Mouse (Mus musculus) right cerebral cortex, postnatal 4 days (tissue): ENCODE data around the gene Lyzl6.
A peak's percentile ranks its signal among the peaks of the same experiment; 100 is the strongest.

ENCODE experiments used
- DNase-seq: peaks from one replicate; pipeline ENCODE4 v3.0.0-alpha.2; 2022

The Lyzl6 gene

GRCm38 (mm10) chr11:103638790-103639189 is at the start of gene Lyzl6:
Gene Lyzl6, minus strand, starts transcription at chr11:103638890.
- DNase-seq: no peak

- no peak for DNase-seq
These were observed 48.0 kb upstream of the Lyzl6 start for GRCm38 (mm10) chr11:103686706-103687105.

GRCm38 (mm10) chr11:103685261-103685736 is 46.6 kb upstream of the Lyzl6 start:
- peak; percentile 54 for DNase-seq

GRCm38 (mm10) chr11:103683667-103684334 is 45.1 kb upstream of the Lyzl6 start:
- DNase-seq: no peak

- DNase-seq: peak; percentile 53
These were observed 38.4 kb upstream of the Lyzl6 start for GRCm38 (mm10) chr11:103677042-103677441.

GRCm38 (mm10) chr11:103675556-103675955 is 36.9 kb upstream of the Lyzl6 start:
- DNase-seq: peak; percentile 63

GRCm38 (mm10) chr11:103666907-103667426 is 28.3 kb upstream of the Lyzl6 start:
- no peak for DNase-seq

- peak; percentile 75 for DNase-seq
These were observed 27.7 kb upstream of the Lyzl6 start for GRCm38 (mm10) chr11:103666181-103666906.

- no peak for DNase-seq
These were observed 27.0 kb upstream of the Lyzl6 start for GRCm38 (mm10) chr11:103665695-103666094.

- no peak for DNase-seq
These were observed 24.4 kb upstream of the Lyzl6 start for GRCm38 (mm10) chr11:103663119-103663518.

- peak; percentile 43 for DNase-seq
These were observed 23.9 kb upstream of the Lyzl6 start for GRCm38 (mm10) chr11:103662546-103662945.

- no peak for DNase-seq
These were observed 23.2 kb upstream of the Lyzl6 start for GRCm38 (mm10) chr11:103661863-103662262.

- no peak for DNase-seq
These were observed 19.5 kb upstream of the Lyzl6 start for GRCm38 (mm10) chr11:103658189-103658588.

GRCm38 (mm10) chr11:103656520-103656919 is 17.8 kb upstream of the Lyzl6 start:
- no peak for DNase-seq

- no peak for DNase-seq
These were observed 14.8 kb upstream of the Lyzl6 start for GRCm38 (mm10) chr11:103653359-103653965.

GRCm38 (mm10) chr11:103651426-103651825 is 12.7 kb upstream of the Lyzl6 start:
- DNase-seq: no peak

- DNase-seq: peak; percentile 35
These were observed 11.3 kb upstream of the Lyzl6 start for GRCm38 (mm10) chr11:103649983-103650493.

- peak; percentile 62 for DNase-seq
These were observed 10.8 kb upstream of the Lyzl6 start, which contains the start of gene Rprml for GRCm38 (mm10) chr11:103649301-103649982. Gene Rprml, plus strand, starts transcription at chr11:103649570.

GRCm38 (mm10) chr11:103648656-103649055 is 10.0 kb upstream of the Lyzl6 start:
- no peak for DNase-seq

GRCm38 (mm10) chr11:103647921-103648620 is 9.4 kb upstream of the Lyzl6 start:
- DNase-seq: no peak

GRCm38 (mm10) chr11:103646301-103646700 is 7.6 kb upstream of the Lyzl6 start:
- DNase-seq: no peak

- no peak for DNase-seq
These were observed 7.0 kb upstream of the Lyzl6 start for GRCm38 (mm10) chr11:103645731-103646130.
